ENCODE assay signal across 25 mouse cellular contexts in genomic region chr12:35686231-35686630, GRCm38 (mm10).
DNase-seq lines count a peak whose midpoint lies in the region; ATAC-seq lines count a peak whose summit lies in the region.
"Had no signal": no experiment of that assay in that cellular context is flagged by ENCODE, and none has a peak within 500 bp of the region (broad histone marks: within the 10 kb centered on the region; RNA-seq: fewer than 3 reads in every experiment).

No protein-coding gene starts in this region.

- H3K9me3 ChIP-seq in hindbrain, embryonic 14.5 days (ENCODE audit: control insufficient read depth, low read length) = no peaks in the 10 kb centered on the region
- H3K9me3 ChIP-seq: forebrain, embryonic 13.5 days; heart, embryonic 15.5 days; hindbrain, embryonic 12.5 days; limb, embryonic 10.5 days; limb, embryonic 15.5 days; liver, embryonic 13.5 days; midbrain, embryonic 12.5 days had no signal

- no peak overlapping the region for H3K27ac ChIP-seq in hindbrain, embryonic 14.5 days
- H3K27ac ChIP-seq: forebrain, embryonic 13.5 days; heart, embryonic 15.5 days; hindbrain, embryonic 12.5 days; limb, embryonic 10.5 days; limb, embryonic 15.5 days; liver, embryonic 13.5 days; midbrain, embryonic 12.5 days had no signal

- peak; percentile 44 for ATAC-seq in activated CD4-positive, CD25-positive, alpha-beta regulatory T cell, adult 4 months
- ATAC-seq in megakaryocyte, adult 5-6 weeks (ENCODE audit: poor library complexity, severe bottlenecking) = peak; percentile 58
- ATAC-seq in hindbrain, embryonic 14.5 days (ENCODE audit: low FRiP score) = no peak
- ATAC-seq in monocyte, adult 5-6 weeks (replicated peaks; ENCODE audit: insufficient number of reproducible peaks, low FRiP score, low TSS enrichment, poor library complexity, severe bottlenecking) = no peak
- ATAC-seq: forebrain, embryonic 13.5 days; intestine, postnatal 0 days had no signal

- peak; percentile 43 for DNase-seq in thymus, postnatal 14 days
- no peak for DNase-seq in thymus, postnatal 36 days
- DNase-seq in Muller cell, postnatal 12 days (ENCODE audit: inconsistent ontology term) = no peak
- no peak for DNase-seq in hindbrain, embryonic 14.5 days (ENCODE audit: low spot score)
- DNase-seq: adrenal gland, postnatal 14 days; cerebellum, adult 18-20 months; cerebellum, postnatal 14 days; gastrocnemius, postnatal 10 days; kidney, adult 9 months; kidney, postnatal 10 days; layer of hippocampus, adult 9-11 months; liver, embryonic 13.5 days; lung, adult 18-20 months; lung, postnatal 10 days; right cerebral cortex, postnatal 25 days had no signal

- H3K27me3 ChIP-seq in hindbrain, embryonic 14.5 days (ENCODE audit: control insufficient read depth, insufficient read depth, low read length) = no peaks in the 10 kb centered on the region
- H3K27me3 ChIP-seq: forebrain, embryonic 13.5 days; heart, embryonic 15.5 days; hindbrain, embryonic 12.5 days; limb, embryonic 15.5 days; liver, embryonic 13.5 days; midbrain, embryonic 12.5 days had no signal

- H3K4me3 ChIP-seq in hindbrain, embryonic 14.5 days (replicated peaks; ENCODE audit: low read length) = no peak overlapping the region
- H3K4me3 ChIP-seq: forebrain, embryonic 13.5 days; heart, embryonic 15.5 days; hindbrain, embryonic 12.5 days; limb, embryonic 10.5 days; limb, embryonic 15.5 days; liver, embryonic 13.5 days; midbrain, embryonic 12.5 days had no signal

- H3K9ac ChIP-seq in hindbrain, embryonic 14.5 days = no peak overlapping the region
- H3K9ac ChIP-seq: forebrain, embryonic 13.5 days; heart, embryonic 15.5 days; hindbrain, embryonic 12.5 days; limb, embryonic 15.5 days; liver, embryonic 13.5 days; midbrain, embryonic 12.5 days had no signal

- H3K4me1 ChIP-seq in hindbrain, embryonic 14.5 days (replicated peaks; ENCODE audit: control insufficient read depth, insufficient read depth, low read length) = no peaks in the 10 kb centered on the region
- H3K4me1 ChIP-seq: forebrain, embryonic 13.5 days; heart, embryonic 15.5 days; hindbrain, embryonic 12.5 days; limb, embryonic 10.5 days; limb, embryonic 15.5 days; liver, embryonic 13.5 days; midbrain, embryonic 12.5 days had no signal

- no peak overlapping the region for H3K4me2 ChIP-seq in hindbrain, embryonic 14.5 days (replicated peaks)
- H3K4me2 ChIP-seq: forebrain, embryonic 13.5 days; heart, embryonic 15.5 days; hindbrain, embryonic 12.5 days; limb, embryonic 15.5 days; liver, embryonic 13.5 days; midbrain, embryonic 12.5 days had no signal

- no peaks in the 10 kb centered on the region for H3K36me3 ChIP-seq in hindbrain, embryonic 14.5 days (replicated peaks; ENCODE audit: control insufficient read depth, insufficient read depth)
- H3K36me3 ChIP-seq: heart, embryonic 15.5 days; hindbrain, embryonic 12.5 days; limb, embryonic 10.5 days; limb, embryonic 15.5 days; liver, embryonic 13.5 days; midbrain, embryonic 12.5 days had no signal

- WGBS in hindbrain, embryonic 14.5 days = 88% methylated on average over 2 of the region's 2 CpGs

Comparison
In these comparisons a context has a peak if more than half of its experiments do, and no peak if none do; other contexts are left out.
1. ATAC-seq: peak in activated CD4-positive, CD25-positive, alpha-beta regulatory T cell, adult 4 months (single experiment) and megakaryocyte, adult 5-6 weeks (single experiment); none in hindbrain, embryonic 14.5 days (single experiment) and monocyte, adult 5-6 weeks (single experiment).